Mouse (Mus musculus) spleen, adult 10 weeks (tissue): ENCODE results near the gene Apoc3. TPM values are rescaled to one million over a fixed set of nuclear protein-coding genes. Genes with fewer than 3 reads are reported as not detected.

ENCODE experiments used
- polyA plus RNA-seq: library from polyadenylated mRNA; stranded (reverse); fragments of 350-450 nt; fragmentation: Illumina TruSeq; extraction: RNeasy Lipid Tissue Mini Kit (QIAGEN cat#74804); gene quantifications from one replicate; pipeline ENCODE4 v1.2.3, GENCODE M21; 2015; ENCODE audit warnings: low replicate concordance; ENCODE audit not compliant: insufficient read depth

The Apoc3 gene
- not detected for polyA plus RNA-seq

DNA sequence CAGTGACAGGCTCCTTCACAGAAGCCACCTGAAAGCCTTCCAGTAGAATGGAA is at the start of gene Apoc3:
Gene Apoc3 (minus strand): TSS at position 41 of the 53 bp plus-strand sequence.

DNA sequence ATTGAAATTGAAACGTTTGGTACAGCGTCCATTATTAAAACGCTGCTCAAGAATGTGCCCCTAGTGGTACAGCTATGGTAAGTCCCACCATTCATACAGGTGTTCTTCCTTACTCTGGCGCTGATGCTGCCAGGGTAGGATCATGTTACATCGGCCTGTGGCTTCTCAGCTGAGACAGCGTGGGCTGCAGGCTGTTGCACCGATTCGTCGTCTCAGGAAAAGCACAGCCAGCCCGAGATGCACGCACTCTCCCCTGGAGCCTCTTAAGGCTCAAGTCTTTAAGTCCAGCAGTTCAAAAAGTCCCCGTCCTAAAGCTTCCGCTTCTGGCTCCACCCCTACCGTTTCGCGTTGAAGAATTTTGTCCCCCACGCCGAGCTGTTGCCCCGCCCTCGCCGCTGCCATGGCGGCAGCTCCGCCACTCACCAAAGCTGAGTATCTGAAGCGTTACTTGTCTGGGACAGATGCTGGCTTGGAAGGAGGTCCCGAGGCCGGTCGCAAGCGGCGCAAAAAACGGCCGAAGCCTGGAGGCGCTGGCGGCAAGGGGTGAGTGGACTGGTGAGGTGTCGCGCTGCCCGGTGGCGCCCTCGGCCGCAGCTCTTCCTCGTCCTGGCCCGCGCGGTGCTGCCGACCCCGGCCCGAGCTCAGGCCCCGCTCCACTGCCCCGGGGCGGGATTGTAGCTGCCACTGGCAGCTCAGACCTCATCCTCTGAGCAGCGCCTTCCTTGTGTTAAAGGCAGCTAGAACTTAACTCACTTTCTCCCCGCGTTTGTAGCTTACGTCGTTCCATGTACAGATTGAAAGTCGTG is 47.4 kb upstream of the Apoc3 start, which contains the start of gene Bud13:
Gene Bud13 (plus strand): TSS at position 378 of the 806 bp plus-strand sequence.

DNA sequence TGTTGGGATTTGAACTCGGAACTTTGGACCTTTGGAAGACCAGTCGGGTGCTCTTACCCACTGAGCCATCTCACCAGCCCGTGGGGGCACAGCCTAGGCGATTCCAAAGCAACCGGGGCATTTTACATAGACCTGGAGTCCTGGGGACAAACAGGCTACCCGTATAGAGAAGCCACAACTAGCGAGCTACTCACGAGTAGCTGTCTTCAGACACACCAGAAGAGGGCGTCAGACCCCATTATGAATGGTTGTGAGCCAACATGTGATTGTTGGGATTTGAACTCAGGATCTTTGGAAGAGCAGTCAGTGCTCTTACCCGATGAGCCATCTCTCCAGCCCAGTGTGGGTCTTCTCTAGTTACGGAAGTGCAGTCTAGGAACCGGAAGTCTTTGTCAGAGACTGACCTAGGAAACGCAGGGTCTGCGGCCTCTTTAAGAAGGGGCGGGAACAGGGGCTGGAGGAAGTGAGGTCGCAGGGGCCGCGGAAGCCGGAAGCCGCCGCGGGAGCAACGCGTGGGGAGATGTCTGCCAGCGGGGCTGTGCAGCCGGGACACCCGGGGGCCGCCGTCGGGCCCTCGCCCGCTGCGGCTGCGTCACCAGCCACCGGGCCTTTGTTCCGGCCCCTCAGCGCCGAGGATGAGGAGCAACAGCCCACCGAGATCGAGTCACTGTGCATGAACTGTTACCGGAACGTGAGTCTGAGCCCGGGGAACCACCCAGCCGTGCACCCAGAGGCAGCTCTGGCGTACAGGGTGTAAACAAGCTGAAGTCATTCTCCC is 37.4 kb upstream of the Apoc3 start, which contains the start of gene Zpr1:
Gene Zpr1 (plus strand): TSS at position 388 of the 778 bp plus-strand sequence.

DNA sequence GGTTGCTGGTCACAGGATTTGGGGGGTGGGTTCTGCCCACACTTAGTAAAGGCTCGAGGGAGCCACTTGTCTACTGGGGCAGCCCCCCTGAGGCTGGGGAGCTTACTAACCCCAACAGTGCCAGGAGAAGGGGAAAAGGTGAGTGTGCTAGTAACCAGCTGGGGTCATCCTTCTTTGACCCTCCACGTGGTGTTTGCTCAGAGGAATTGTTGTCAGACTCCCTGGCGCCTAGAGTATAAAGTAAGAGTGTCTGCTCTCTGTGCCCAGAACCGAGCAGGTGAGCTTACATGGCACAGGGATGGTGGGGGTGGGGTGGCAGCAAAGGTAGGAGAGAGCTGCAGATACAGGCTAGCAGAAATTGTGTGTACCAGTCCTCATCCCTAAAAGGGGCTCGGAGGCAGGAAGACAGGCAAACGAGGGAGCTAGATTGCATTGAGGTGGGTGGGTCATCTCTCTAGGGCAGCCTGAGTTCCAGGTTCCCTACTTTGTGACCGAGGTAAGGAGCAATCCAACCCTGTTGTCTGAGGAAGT is 33.0 kb upstream of the Apoc3 start, which contains the start of gene Apoa5:
Gene Apoa5 (plus strand): TSS at position 291 of the 531 bp plus-strand sequence.

DNA sequence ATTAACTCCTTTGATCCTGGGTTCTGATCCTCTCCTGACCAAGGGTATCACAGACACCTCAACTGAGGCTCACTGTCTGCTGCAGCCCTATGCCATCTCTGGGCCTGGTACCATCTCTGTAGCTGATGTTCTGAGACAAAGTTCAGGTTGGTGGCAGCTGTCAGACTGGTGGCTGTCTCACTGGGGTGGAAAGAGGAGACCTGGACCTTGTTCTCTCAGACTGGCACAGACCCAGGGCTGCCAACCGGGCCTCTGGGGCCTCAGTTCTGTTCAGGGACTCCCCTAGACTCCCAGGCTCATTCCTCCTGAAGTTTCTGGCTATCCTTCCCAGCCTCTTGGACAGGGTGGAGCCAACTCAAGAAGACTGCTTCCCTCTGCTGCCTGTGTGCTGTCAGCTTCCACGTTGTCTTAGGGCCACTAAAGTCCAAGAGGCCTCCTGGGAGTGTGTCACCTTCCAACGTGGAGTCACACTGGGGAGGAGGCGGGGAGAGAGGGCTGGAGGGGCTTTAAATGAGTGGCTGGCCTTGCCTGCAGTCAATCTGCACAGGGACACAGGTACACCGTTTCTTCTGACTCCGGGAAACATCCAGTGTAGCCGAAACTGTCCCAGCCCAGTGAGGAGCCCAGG is 5.2 kb upstream of the Apoc3 start, which contains the start of gene Apoa4:
Gene Apoa4 (plus strand): TSS at position 171 of the 628 bp plus-strand sequence.

DNA sequence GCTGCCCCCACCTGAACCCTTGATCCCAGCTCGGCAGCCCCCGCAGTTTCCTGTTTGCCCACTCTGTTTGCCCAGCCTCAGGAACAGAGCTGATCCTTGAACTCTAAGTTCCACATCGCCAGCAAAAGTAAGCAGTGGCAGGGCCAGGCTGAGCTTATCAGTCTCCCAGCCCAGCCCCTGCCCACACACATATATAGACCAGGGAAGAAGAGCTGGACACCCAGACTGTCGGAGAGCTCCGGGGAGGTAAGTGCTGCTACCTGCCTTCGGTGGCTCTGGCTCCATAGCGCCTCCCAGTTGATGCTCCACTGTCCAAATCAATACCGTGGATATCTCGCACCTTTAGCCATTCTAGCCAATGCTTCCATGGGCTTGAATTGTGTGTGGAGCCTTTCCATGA is 6.9 kb downstream of the Apoc3 start, which contains the start of gene Apoa1:
Gene Apoa1 (plus strand): TSS at position 90 of the 400 bp plus-strand sequence.

Other genes with a start within 250 kb of the Apoc3 start
- gene Pafah1b2, start 222.9 kb downstream of the Apoc3 start, polyA plus RNA-seq = 54.5 TPM
- 17.3 TPM for gene Sik3, start 222.8 kb downstream of the Apoc3 start, polyA plus RNA-seq
- not detected for gene Apoa1, start 7.1 kb downstream of the Apoc3 start, polyA plus RNA-seq
- gene Apoa4, start 5.1 kb upstream of the Apoc3 start, polyA plus RNA-seq = 0.29 TPM
- gene Apoa5, start 33.0 kb upstream of the Apoc3 start, polyA plus RNA-seq = not detected
- gene Zpr1, start 37.4 kb upstream of the Apoc3 start, polyA plus RNA-seq = 66.0 TPM
- 14.8 TPM for gene Bud13, start 47.4 kb upstream of the Apoc3 start, polyA plus RNA-seq
- not detected for gene 4931429L15Rik, start 84.3 kb upstream of the Apoc3 start, polyA plus RNA-seq